In the genomic region with DNA sequence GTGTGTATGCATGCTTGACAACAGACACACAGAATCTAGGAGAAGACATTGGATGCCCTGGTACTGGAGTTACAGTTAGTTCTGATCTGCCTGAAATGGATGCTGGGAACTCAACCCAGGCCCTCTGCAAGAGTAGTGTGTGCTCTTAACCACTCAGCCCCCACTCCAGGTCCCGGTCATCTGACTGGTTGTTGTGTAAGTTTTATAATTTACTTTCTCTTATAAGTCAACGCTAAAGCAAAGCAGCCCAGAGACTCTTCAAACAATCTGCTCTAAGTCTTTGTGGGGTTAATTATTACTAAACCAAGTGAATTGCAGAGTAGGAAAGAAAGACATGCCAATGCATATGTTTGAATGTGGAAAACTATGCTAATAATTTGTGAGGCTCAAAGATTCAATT, we compare ENCODE assay signal across 31 mouse cellular contexts. TPM values are rescaled to one million over a fixed set of nuclear protein-coding genes. Genes with fewer than 3 reads are reported as not detected.
"Had no signal": no experiment of that assay in that cellular context is flagged by ENCODE, and none has a peak within 500 bp of the region (broad histone marks: within the 10 kb centered on the region; RNA-seq: fewer than 3 reads in every experiment).

No protein-coding gene starts in this region.

- H3K4me3 ChIP-seq: forebrain, embryonic 15.5 days; gastrocnemius, adult 2 months; heart, embryonic 10.5 days; heart, embryonic 12.5 days; hindbrain, embryonic 10.5 days; hindbrain, embryonic 12.5 days; kidney, embryonic 15.5 days; limb, embryonic 13.5 days had no signal

- DNase-seq: forebrain, postnatal 0 days; gastrocnemius, adult 2 months; gastrocnemius, postnatal 10 days; gastrocnemius, postnatal 25 days; heart, adult 18-20 months; heart, postnatal 10 days; heart, postnatal 4 days; kidney, adult 11 months; kidney, adult 2 months; kidney, adult 9 months; kidney, postnatal 14 days; kidney, postnatal 36 days; layer of hippocampus, adult 9-11 months; layer of hippocampus, postnatal 36 days; left cerebral cortex, postnatal 4 days had no signal

- H3K9me3 ChIP-seq: forebrain, embryonic 15.5 days; heart, embryonic 10.5 days; heart, embryonic 12.5 days; hindbrain, embryonic 10.5 days; hindbrain, embryonic 12.5 days; kidney, embryonic 15.5 days; limb, embryonic 13.5 days had no signal

- H3K36me3 ChIP-seq: forebrain, embryonic 15.5 days; heart, embryonic 10.5 days; heart, embryonic 12.5 days; hindbrain, embryonic 10.5 days; hindbrain, embryonic 12.5 days; kidney, embryonic 15.5 days; limb, embryonic 13.5 days had no signal

- H3K27me3 ChIP-seq: forebrain, embryonic 15.5 days; heart, embryonic 12.5 days; hindbrain, embryonic 12.5 days; kidney, embryonic 15.5 days; limb, embryonic 13.5 days had no signal

- ATAC-seq: intestine, embryonic 16.5 days had no signal

- H3K4me1 ChIP-seq: heart, embryonic 10.5 days had no signal

- H3K4me2 ChIP-seq: heart, embryonic 12.5 days; kidney, embryonic 15.5 days; limb, embryonic 13.5 days had no signal

- H3K9ac ChIP-seq: forebrain, embryonic 15.5 days; forebrain, postnatal 0 days; heart, embryonic 12.5 days; hindbrain, embryonic 12.5 days; hindbrain, embryonic 14.5 days; kidney, embryonic 15.5 days; limb, embryonic 13.5 days had no signal

- H3K27ac ChIP-seq: gastrocnemius, adult 2 months; heart, embryonic 10.5 days; hindbrain, embryonic 10.5 days; kidney, embryonic 15.5 days; kidney, postnatal 0 days; limb, embryonic 13.5 days had no signal

RNA-seq across cellular contexts. Expression of a gene that starts 52.2 kb away (rescaled TPM):
- total RNA-seq: gastrocnemius, adult 2 months; gastrocnemius, postnatal 10 days; gastrocnemius, postnatal 25 days; gastrocnemius, postnatal 4 days; granulocyte monocyte progenitor cell, adult 5-6 weeks; heart, adult 18-20 months; heart, adult 8-10 months; heart, postnatal 10 days; heart, postnatal 25 days; heart, postnatal 4 days had no signal
- polyA plus RNA-seq: kidney, adult 2 months; large intestine, adult 2 months; limb, embryonic 11.5 days had no signal
